Mouse (Mus musculus): Measurements from ENCODE around the gene Rora.
"Not testable (repeated sequence)": the region's sequence is repeated elsewhere in the genome, so short reads cannot be mapped to it uniquely, and the experiment has no call there.

DNA sequence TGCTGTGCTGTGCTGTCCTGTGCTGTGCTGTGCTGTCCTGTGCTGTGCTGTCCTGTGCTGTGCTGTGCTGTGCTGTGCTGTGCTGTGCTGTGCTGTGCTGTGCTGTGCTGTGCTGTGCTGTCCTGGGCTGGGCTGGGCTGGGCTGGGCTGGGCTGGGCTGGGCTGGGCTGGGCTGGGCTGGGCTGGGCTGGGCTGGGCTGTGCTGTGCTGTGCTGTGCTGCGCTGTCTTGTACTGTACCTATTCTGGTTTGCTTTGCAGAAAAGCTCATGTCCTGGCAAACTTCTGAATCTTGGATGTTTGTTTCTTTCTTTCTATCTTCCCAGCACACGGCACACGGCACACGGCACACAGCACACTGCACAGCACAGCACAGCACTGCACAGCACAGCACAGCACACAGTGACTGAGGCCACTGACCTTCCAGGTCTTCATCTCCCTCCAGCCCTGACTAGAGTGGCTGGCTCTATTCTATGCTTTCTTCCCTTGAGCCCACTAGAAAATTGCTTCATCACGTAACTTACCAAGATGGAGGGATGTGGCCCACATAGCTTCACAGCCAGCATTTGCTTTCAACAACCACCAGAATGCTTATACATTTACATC, 446.7 kb downstream of the Rora start:
- not testable (repeated sequence) for TF ChIP-seq CTCF (IDR thresholded peaks at IDR 0.05; ENCODE audit: low read depth, low read length); POLR2A (IDR thresholded peaks at IDR 0.05; ENCODE audit: borderline replicate concordance, low read depth, low read length)
